Mouse (Mus musculus) stomach, embryonic 16.5 days (tissue): ENCODE measurements around the gene Rptor. TPM values are rescaled to one million over a fixed set of nuclear protein-coding genes. Genes with fewer than 3 reads are reported as not detected.

Source experiments
- ATAC-seq: fragments of 200-750 bp; cut with Nextera tagmentation; 2 replicates; pipeline ENCODE4 v1.8.0; 2017; ENCODE audit warnings: moderate number of reproducible peaks, moderate TSS enrichment; ENCODE audit not compliant: insufficient read depth, low FRiP score
- H3K27ac ChIP-seq: fragments of 300-500 bp; sonication (generic); 2 replicates; pipeline ENCODE4 v1.5.1; 2014; ENCODE audit warnings: low read length
- H3K27me3 ChIP-seq: fragments of 300-500 bp; sonication (generic); 2 replicates; pipeline ENCODE4 v1.6.1; 2014; ENCODE audit warnings: low read length, control low read depth, mixed read lengths; ENCODE audit not compliant: control insufficient read depth, insufficient read depth
- H3K36me3 ChIP-seq: fragments of 300-500 bp; sonication (generic); 2 replicates; pipeline ENCODE4 v1.6.1; 2014; ENCODE audit warnings: low read length; ENCODE audit not compliant: control insufficient read depth, insufficient read depth
- H3K4me1 ChIP-seq: fragments of 300-500 bp; sonication (generic); 2 replicates; pipeline ENCODE4 v1.6.1; 2014; ENCODE audit warnings: low read length, control low read depth, mixed read lengths; ENCODE audit not compliant: control insufficient read depth, insufficient read depth
- H3K4me2 ChIP-seq: fragments of 300-500 bp; sonication (generic); 2 replicates; pipeline ENCODE4 v1.6.1; 2014; ENCODE audit warnings: low read depth, low read length, mixed read lengths
- H3K4me3 ChIP-seq: fragments of 300-500 bp; sonication (generic); replicated peaks from 2 replicates; pipeline ENCODE4 v1.5.1; 2014; ENCODE audit warnings: mild to moderate bottlenecking, low read length
- H3K9ac ChIP-seq: fragments of 300-500 bp; sonication (generic); 2 replicates; pipeline ENCODE4 v1.6.1; 2014; ENCODE audit warnings: low read length
- H3K9me3 ChIP-seq: fragments of 300-500 bp; sonication (generic); replicated peaks from 2 replicates; pipeline ENCODE4 v1.6.1; 2016; ENCODE audit warnings: low read length, control low read depth; ENCODE audit not compliant: control insufficient read depth
- WGBS: fragments of 180-500 bp; shearing (Covaris S2); extraction: QIAGEN DNeasy Blood & Tissue Kit; methylation state at CpG from one replicate; pipeline ENCODE4 v1.1.7; 2014; 5-methylcytosine and 5-hydroxymethylcytosine counted together
- polyA plus RNA-seq: library from polyadenylated mRNA; unstranded; fragments of >200 nt; fragmentation: Nextera tagmentation; extraction: Ambion mirVana; gene quantifications from 2 replicates; pipeline ENCODE4 v1.2.1, GENCODE M21; 2015

The Rptor gene
- polyA plus RNA-seq, 1 experiment from 2014 or later = 6.1 TPM

GRCm38 (mm10) chr11:119804392-119804791 lies 201.7 kb downstream of the Rptor start:
- no peak for ATAC-seq
- no peak overlapping the region for H3K4me2 ChIP-seq
- H3K4me1 ChIP-seq = 0 out of 2 replicates have a peak, but pooled peaks cover 2% of the 10 kb centered on the region
- H3K27ac ChIP-seq = no peak overlapping the region
- no peaks in the 10 kb centered on the region for H3K27me3 ChIP-seq
- H3K9me3 ChIP-seq = no peaks in the 10 kb centered on the region
- H3K36me3 ChIP-seq = no peaks in the 10 kb centered on the region
- no peak overlapping the region for H3K4me3 ChIP-seq
- 90% methylated on average over 3 of the region's 3 CpGs for WGBS
- no peak overlapping the region for H3K9ac ChIP-seq

- Histone ChIP-seq H3K4me1 (0 out of 2 replicates have a peak, but pooled peaks cover 2% of the 10 kb centered on the region), H3K4me3 (no peak overlapping the region), H3K36me3 (no peaks in the 10 kb centered on the region), H3K27ac (no peak overlapping the region; the same call in 1 of the 2 replicates), H3K4me2 (no peak overlapping the region), H3K9ac (no peak overlapping the region), H3K9me3 (no peaks in the 10 kb centered on the region), H3K27me3 (no peaks in the 10 kb centered on the region)
- WGBS = 68% methylated on average over 10 of the region's 10 CpGs
- peak; percentile 69; the same call in 1 of the 2 replicates for ATAC-seq
These were observed 202.5 kb downstream of the Rptor start for GRCm38 (mm10) chr11:119805112-119805750.

DNA sequence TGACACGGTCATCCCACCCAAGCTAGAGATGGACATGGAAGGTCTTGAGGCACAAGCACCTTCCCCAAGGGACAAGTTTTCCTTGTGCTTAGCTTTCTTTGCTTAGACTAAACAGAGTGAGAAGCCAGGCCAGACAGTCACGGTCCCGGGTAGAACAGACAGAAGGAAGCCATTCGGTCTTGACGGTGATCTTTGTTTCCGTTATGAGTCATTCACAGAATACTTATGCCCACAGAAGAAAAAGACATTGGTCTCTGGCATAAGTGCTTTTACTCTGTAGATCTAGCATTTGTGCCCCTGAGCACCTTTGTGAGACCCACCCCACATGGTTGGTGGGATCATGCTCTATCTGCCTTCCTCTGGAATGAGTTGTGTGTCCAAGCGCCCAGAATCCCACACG lies 203.8 kb downstream of the Rptor start:
- no peak overlapping the region for H3K9ac ChIP-seq
- 83% methylated on average over 8 of the region's 8 CpGs for WGBS
- H3K36me3 ChIP-seq = no peaks in the 10 kb centered on the region

GRCm38 (mm10) chr11:119807431-119808031 lies 204.8 kb downstream of the Rptor start:
- Histone ChIP-seq H3K4me2 (no peak overlapping the region), H3K4me3 (no peak overlapping the region), H3K27me3 (no peaks in the 10 kb centered on the region), H3K4me1 (no peaks in the 10 kb centered on the region), H3K27ac (no peak overlapping the region), H3K9me3 (no peaks in the 10 kb centered on the region), H3K36me3 (no peaks in the 10 kb centered on the region), H3K9ac (no peak overlapping the region)
- WGBS = 66% methylated on average over 7 of the region's 7 CpGs
- ATAC-seq = no peak

More for the DNA sequence above, 203.8 kb downstream of the Rptor start:
- no peak overlapping the region for H3K4me2 ChIP-seq
- ATAC-seq = no peak
- no peak overlapping the region for H3K4me3 ChIP-seq
- no peaks in the 10 kb centered on the region for H3K9me3 ChIP-seq
- no peaks in the 10 kb centered on the region for H3K27me3 ChIP-seq
- H3K27ac ChIP-seq = no peak overlapping the region
- no peaks in the 10 kb centered on the region for H3K4me1 ChIP-seq

DNA sequence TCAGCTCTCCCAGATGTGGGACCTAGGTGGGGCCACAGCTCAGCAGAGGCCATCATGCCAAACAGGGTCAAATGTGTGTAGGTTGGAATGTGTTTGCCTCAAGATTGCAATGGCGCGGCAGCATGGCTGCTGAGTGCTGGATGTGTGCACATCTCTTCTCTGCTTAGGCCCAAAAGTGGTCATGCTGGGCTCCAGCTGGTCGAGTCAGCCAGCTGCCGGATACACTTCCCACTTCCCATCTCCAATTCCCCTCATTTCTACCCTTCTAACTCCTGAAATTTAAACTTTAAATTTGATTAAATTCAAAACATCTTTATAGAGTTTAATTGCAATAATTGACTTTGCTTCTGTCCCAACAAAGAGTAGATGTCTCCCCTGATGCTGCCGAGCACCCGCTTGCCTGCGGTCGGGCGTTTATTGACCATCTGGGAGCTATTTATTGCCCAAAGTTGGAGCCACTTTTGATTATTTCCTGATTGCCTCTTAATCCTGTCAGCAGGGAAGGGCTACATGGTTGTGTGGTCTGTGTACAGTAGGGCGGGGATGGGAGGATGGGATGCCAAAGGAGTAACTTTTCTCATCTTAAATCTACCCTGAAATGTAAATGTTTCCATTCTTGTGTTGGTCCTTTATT lies 206.1 kb downstream of the Rptor start:
- no peaks in the 10 kb centered on the region for H3K27me3 ChIP-seq
- no peak for ATAC-seq

DNA sequence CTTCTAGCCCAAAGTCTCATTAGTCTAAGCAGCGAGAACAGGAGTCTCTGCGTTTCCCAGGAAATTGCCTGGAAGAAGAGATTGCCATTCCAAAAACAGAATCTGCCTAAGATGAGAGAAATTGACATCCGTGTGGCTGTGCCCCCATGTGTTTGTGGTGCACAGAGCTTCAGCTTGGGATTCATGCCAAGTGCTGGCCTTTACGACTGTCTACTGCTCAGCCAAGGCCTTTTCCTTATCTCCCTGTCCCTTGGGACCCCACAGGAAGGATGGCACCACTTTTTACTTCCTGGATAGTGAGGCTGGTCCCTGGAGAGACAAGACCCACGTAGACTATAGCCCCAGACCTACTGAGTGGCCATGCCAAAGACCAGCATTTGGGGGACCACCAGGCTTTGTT lies 206.6 kb downstream of the Rptor start:
- ATAC-seq = no peak
- 79% methylated on average over 5 of the region's 5 CpGs for WGBS

More for the DNA sequence above, 206.1 kb downstream of the Rptor start:
- H3K27ac ChIP-seq = no peak overlapping the region
- no peaks in the 10 kb centered on the region for H3K9me3 ChIP-seq
- no peak overlapping the region for H3K9ac ChIP-seq
- no peak overlapping the region for H3K4me2 ChIP-seq
- no peak overlapping the region for H3K4me3 ChIP-seq
- 85% methylated on average over 10 of the region's 10 CpGs for whole genome bisulfite sequencing
- no peaks in the 10 kb centered on the region for H3K36me3 ChIP-seq
- H3K4me1 ChIP-seq = no peaks in the 10 kb centered on the region

DNA sequence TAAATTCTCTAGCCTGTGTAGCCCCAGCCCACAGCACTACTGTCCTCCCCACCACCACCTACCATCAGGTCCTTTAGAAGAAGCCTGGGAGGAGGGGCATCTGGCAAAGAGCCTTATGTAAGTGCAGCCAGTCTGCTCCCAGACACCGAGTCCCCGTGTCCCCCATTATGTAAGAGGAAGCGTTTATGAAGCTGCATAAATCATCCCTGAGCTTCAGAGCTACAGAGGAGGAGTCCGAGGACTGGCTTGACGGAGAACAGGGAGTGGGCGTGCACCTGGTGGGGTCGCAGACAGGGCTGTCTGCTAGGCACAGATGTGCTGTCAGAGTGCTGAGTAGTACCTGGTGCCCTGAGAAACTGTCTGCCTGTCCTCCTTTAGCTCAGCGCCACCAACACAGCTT lies 208.3 kb downstream of the Rptor start:
- WGBS = 49% methylated on average over 8 of the region's 8 CpGs
- H3K27me3 ChIP-seq = no peaks in the 10 kb centered on the region
- H3K9me3 ChIP-seq = no peaks in the 10 kb centered on the region
- peak; percentile 39; the same call in 1 of the 2 replicates for ATAC-seq
- H3K36me3 ChIP-seq = no peaks in the 10 kb centered on the region
- H3K9ac ChIP-seq = no peak overlapping the region
- no peaks in the 10 kb centered on the region for H3K4me1 ChIP-seq
- H3K27ac ChIP-seq = no peak overlapping the region
- H3K4me3 ChIP-seq = no peak overlapping the region
- H3K4me2 ChIP-seq = no peak overlapping the region

More for the DNA sequence above, 206.6 kb downstream of the Rptor start:
- no peaks in the 10 kb centered on the region for H3K27me3 ChIP-seq
- H3K4me3 ChIP-seq = no peak overlapping the region
- H3K9me3 ChIP-seq = no peaks in the 10 kb centered on the region
- no peak overlapping the region for H3K4me2 ChIP-seq
- H3K27ac ChIP-seq = no peak overlapping the region
- H3K9ac ChIP-seq = no peak overlapping the region
- H3K36me3 ChIP-seq = no peaks in the 10 kb centered on the region
- H3K4me1 ChIP-seq = no peaks in the 10 kb centered on the region

- 83% methylated on average over 1 of the region's 1 CpGs for WGBS
- no peak for ATAC-seq
- Histone ChIP-seq H3K27me3 (no peaks in the 10 kb centered on the region), H3K9ac (no peak overlapping the region), H3K9me3 (no peaks in the 10 kb centered on the region), H3K4me1 (no peaks in the 10 kb centered on the region), H3K36me3 (no peaks in the 10 kb centered on the region), H3K4me3 (no peak overlapping the region), H3K27ac (no peak overlapping the region), H3K4me2 (no peak overlapping the region)
These were observed 208.9 kb downstream of the Rptor start for GRCm38 (mm10) chr11:119811598-119811997.

DNA sequence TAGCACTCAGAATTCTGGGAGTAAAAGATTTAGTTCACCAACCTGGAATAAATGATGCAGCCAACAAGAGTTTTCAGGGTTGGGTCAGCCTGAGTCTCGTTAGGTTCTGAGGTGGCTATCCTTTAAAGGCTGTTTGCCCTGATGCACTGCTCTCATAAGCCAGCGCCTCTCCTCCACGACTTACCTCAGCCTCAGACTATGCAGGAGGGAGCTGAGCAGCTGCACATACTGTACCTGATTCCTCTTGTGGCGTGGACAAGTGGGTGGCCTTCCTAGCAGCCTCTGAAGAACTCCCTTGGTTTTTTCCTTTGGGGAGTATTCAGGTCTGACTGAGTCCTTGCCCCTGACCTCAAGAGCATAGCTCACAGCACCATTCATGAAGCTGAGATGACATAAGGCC lies 209.4 kb downstream of the Rptor start:
- Histone ChIP-seq H3K4me1 (no peaks in the 10 kb centered on the region), H3K9ac (no peak overlapping the region), H3K36me3 (no peaks in the 10 kb centered on the region), H3K9me3 (no peaks in the 10 kb centered on the region), H3K4me3 (no peak overlapping the region), H3K4me2 (no peak overlapping the region), H3K27ac (no peak overlapping the region), H3K27me3 (no peaks in the 10 kb centered on the region)
- whole genome bisulfite sequencing = 95% methylated on average over 4 of the region's 4 CpGs
- ATAC-seq = no peak
